Comparison of ENCODE assay signal across 10 mouse cellular contexts in genomic region chr14:13285341-13286130, GRCm38 (mm10). TPM values are rescaled to one million over a fixed set of nuclear protein-coding genes. Genes with fewer than 3 reads are reported as not detected.
A peak's percentile ranks its signal among the peaks of the same experiment; 100 is the strongest.
DNase-seq lines count a peak whose midpoint lies in the region; ATAC-seq lines count a peak whose summit lies in the region.
"Had no signal": no experiment of that assay in that cellular context is flagged by ENCODE, and none has a peak within 500 bp of the region (broad histone marks: within the 10 kb centered on the region; RNA-seq: fewer than 3 reads in every experiment).

No protein-coding gene starts in this region.

- H3K4me2 ChIP-seq in kidney, embryonic 16.5 days (replicated peaks; ENCODE audit: low read depth, low read length), result peak overlapping the region; percentile 66; the same call in 1 of the 2 replicates
- H3K4me2 ChIP-seq in hindbrain, embryonic 16.5 days (ENCODE audit: low read length), result peak overlapping the region; percentile 73

- H3K9me3 ChIP-seq in kidney, embryonic 16.5 days (ENCODE audit: low read length), result no peaks in the 10 kb centered on the region
- no peaks in the 10 kb centered on the region for H3K9me3 ChIP-seq in hindbrain, embryonic 16.5 days (ENCODE audit: control insufficient read depth, low read length)

- H3K27ac ChIP-seq in kidney, embryonic 16.5 days (ENCODE audit: low read length), result no peak overlapping the region
- H3K27ac ChIP-seq in hindbrain, embryonic 16.5 days (ENCODE audit: low read depth, low read length), result no peak overlapping the region

- DNase-seq in kidney, adult 9 months, result no peak
- peak; percentile 1 for DNase-seq in NIH3T3 (ENCODE audit: low read depth)
- peak; percentile 28 for DNase-seq in cerebellum, adult 8-10 months
- DNase-seq in T-cell, adult 2 months (ENCODE audit: low spot score), result no peak
- no peak for DNase-seq in ovary, postnatal 14 days (ENCODE audit: low spot score)
- DNase-seq in heart, postnatal 4 days, result no peak
- DNase-seq: right cerebral cortex, postnatal 25 days had no signal

- WGBS in kidney, embryonic 16.5 days, result 65% methylated on average over 10 of the region's 10 CpGs
- WGBS in hindbrain, embryonic 16.5 days, result 71% methylated on average over 10 of the region's 10 CpGs

- H3K36me3 ChIP-seq in kidney, embryonic 16.5 days (ENCODE audit: insufficient read depth, low read length), result no peaks in the 10 kb centered on the region
- H3K36me3 ChIP-seq in hindbrain, embryonic 16.5 days (ENCODE audit: control insufficient read depth, insufficient read depth, low read length), result no peaks in the 10 kb centered on the region

- H3K4me3 ChIP-seq in kidney, embryonic 16.5 days (ENCODE audit: low read length), result no peak overlapping the region
- H3K4me3 ChIP-seq in hindbrain, embryonic 16.5 days (ENCODE audit: low read length), result peak overlapping the region; percentile 44; the same call in 1 of the 2 replicates
- H3K4me3 ChIP-seq: megakaryocyte, embryonic 14.5 days had no signal

- no peaks in the 10 kb centered on the region for H3K4me1 ChIP-seq in kidney, embryonic 16.5 days (ENCODE audit: insufficient read depth, low read length)
- H3K4me1 ChIP-seq in hindbrain, embryonic 16.5 days (ENCODE audit: control insufficient read depth, insufficient read depth, low read depth, low read length), result peaks cover 3% of the 10 kb centered on the region
- H3K4me1 ChIP-seq: megakaryocyte, embryonic 14.5 days had no signal

- no peak overlapping the region for H3K9ac ChIP-seq in kidney, embryonic 16.5 days (replicated peaks; ENCODE audit: low read length)
- H3K9ac ChIP-seq in hindbrain, embryonic 16.5 days (ENCODE audit: low read depth, low read length), result no peak overlapping the region

- no peaks in the 10 kb centered on the region for H3K27me3 ChIP-seq in kidney, embryonic 16.5 days (ENCODE audit: insufficient read depth, low read length)
- H3K27me3 ChIP-seq in hindbrain, embryonic 16.5 days (replicated peaks; ENCODE audit: control insufficient read depth, insufficient read depth, low read length), result no peaks in the 10 kb centered on the region
- H3K27me3 ChIP-seq: megakaryocyte, embryonic 14.5 days had no signal

- ATAC-seq in kidney, embryonic 16.5 days (ENCODE audit: low FRiP score, low TSS enrichment), result no peak
- ATAC-seq in hindbrain, embryonic 16.5 days, result no peak

RNA-seq across cellular contexts. Expression of gene Synpr, which starts 1.0 kb away (rescaled TPM):
- 1.2 and 1.6 TPM in 2 replicates for polyA plus RNA-seq in kidney, embryonic 16.5 days (2015; fragmentation: Nextera tagmentation; extraction: Ambion mirVana)
- 53.2 and 67.4 TPM in 2 replicates for polyA plus RNA-seq in hindbrain, embryonic 16.5 days (2015; fragmentation: Nextera tagmentation; extraction: Ambion mirVana)
- total RNA-seq in heart, postnatal 4 days (2021), result not detected

Comparison
In these comparisons a context has a peak if more than half of its experiments do, and no peak if none do; other contexts are left out.
1. DNase-seq: peak in NIH3T3 (single experiment) and cerebellum, adult 8-10 months (single experiment); none in kidney, adult 9 months (single experiment), T-cell, adult 2 months (single experiment), ovary, postnatal 14 days (single experiment) and heart, postnatal 4 days (single experiment).
2. RNA of gene Synpr, which starts 1.0 kb away (polyA plus RNA-seq): 53.2 to 67.4 TPM in hindbrain, embryonic 16.5 days; 1.2 to 1.6 TPM in kidney, embryonic 16.5 days; every median in the first group is over 10 times any median in the second.